7 mouse cellular contexts compared by ENCODE assay signal in the genomic region with DNA sequence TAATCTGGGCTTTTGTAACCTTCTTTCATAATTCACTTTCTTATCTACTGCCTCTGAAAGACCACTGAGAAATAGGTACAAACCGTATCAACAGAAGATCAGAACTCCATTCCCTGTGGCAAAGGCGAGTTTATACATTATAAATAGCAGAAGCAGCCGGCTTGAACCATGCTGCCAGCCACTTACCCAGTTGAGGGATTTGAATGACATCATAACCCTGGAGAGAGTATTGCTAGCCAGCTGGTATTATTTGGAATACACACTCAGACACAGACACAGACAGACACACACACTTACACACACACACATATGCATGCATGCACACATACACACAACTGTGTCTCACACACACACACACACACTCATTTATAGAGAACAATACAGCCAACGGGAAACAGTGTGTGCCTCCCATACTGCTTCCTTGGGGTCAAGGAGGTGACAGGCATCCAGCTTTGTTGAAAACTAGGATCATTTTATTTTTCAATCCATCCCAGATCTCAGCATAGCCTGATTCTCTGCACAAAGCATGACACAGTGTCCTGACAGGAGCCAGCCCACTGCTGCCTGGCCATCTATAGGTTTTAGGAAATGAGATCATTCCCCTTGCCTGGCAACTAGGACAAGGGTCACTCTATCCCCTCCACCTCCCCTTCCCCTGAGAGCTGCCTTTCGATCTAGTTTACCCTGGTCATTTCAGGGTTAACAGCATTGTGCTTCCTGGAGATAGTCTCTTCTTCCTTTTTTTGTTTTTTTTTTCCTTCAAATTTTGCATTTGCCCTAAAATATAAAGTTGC. TPM values are rescaled to one million over a fixed set of nuclear protein-coding genes. Genes with fewer than 3 reads are reported as not detected.
DNase-seq lines count a peak whose midpoint lies in the region; ATAC-seq and TF ChIP-seq lines count a peak whose summit lies in the region.

Gene Igf1, plus strand, starts transcription at position 253 of the 794 bp plus-strand sequence.

- H3K27me3 ChIP-seq in forebrain, embryonic 14.5 days (replicated peaks; ENCODE audit: control insufficient read depth, insufficient read depth, low read length): 0 out of 2 replicates have a peak, but pooled peaks cover 6% of the 10 kb centered on the region
- peaks cover 6% of the 10 kb centered on the region; the same call in 1 of the 2 replicates for H3K27me3 ChIP-seq in hindbrain, embryonic 15.5 days
- H3K27me3 ChIP-seq in myocyte (ENCODE audit: control insufficient read depth, insufficient read depth, insufficient read length): no peaks in the 10 kb centered on the region
- no peaks in the 10 kb centered on the region; the same call in 1 of the 2 replicates for H3K27me3 ChIP-seq in cerebellum, adult 2 months (ENCODE audit: control insufficient read depth, insufficient read depth, low read length)

- no peak within 1 kb of the TSS for H3K27ac ChIP-seq in forebrain, embryonic 14.5 days (ENCODE audit: low read depth, low read length)
- no peak within 1 kb of the TSS for H3K27ac ChIP-seq in hindbrain, embryonic 15.5 days (replicated peaks)
- H3K27ac ChIP-seq in cerebellum, adult 2 months (ENCODE audit: insufficient read depth, low read length): no peak within 1 kb of the TSS

- TF ChIP-seq CTCF in cerebellum, adult 2 months (IDR thresholded peaks at IDR 0.05; ENCODE audit: borderline replicate concordance, insufficient read depth, low read depth, low read length): no peak

- peaks cover 4% of the 10 kb centered on the region; the same call in 1 of the 2 replicates for H3K4me1 ChIP-seq in forebrain, embryonic 14.5 days (ENCODE audit: control insufficient read depth, insufficient read depth, low read length)
- peaks cover 35% of the 10 kb centered on the region for H3K4me1 ChIP-seq in hindbrain, embryonic 15.5 days (replicated peaks)
- H3K4me1 ChIP-seq in cerebellum, adult 2 months (ENCODE audit: control insufficient read depth, insufficient read depth, low read length): no peaks in the 10 kb centered on the region; the same call in 1 of the 2 replicates

- H3ac ChIP-seq in myocyte (ENCODE audit: control insufficient read depth, insufficient read length): no peak within 1 kb of the TSS

- 55% methylated on average over 5 of the region's 5 CpGs for WGBS in forebrain, embryonic 14.5 days
- WGBS in hindbrain, embryonic 15.5 days: 39% methylated on average over 5 of the region's 5 CpGs
- 43% methylated on average over 5 of the region's 5 CpGs for WGBS in cerebellum, adult 2 months

- no peaks in the 10 kb centered on the region for H3K36me3 ChIP-seq in forebrain, embryonic 14.5 days (ENCODE audit: control insufficient read depth, insufficient read depth, low read length)
- H3K36me3 ChIP-seq in hindbrain, embryonic 15.5 days: no peaks in the 10 kb centered on the region
- H3K36me3 ChIP-seq in myocyte (ENCODE audit: control insufficient read depth, insufficient read depth): no peaks in the 10 kb centered on the region

- ATAC-seq in forebrain, embryonic 14.5 days: peak; percentile 29; the same call in 1 of the 2 replicates
- peak; percentile 57 for ATAC-seq in hindbrain, embryonic 15.5 days (ENCODE audit: low FRiP score, low read depth)

- H3K4me3 ChIP-seq in forebrain, embryonic 14.5 days (ENCODE audit: low read depth, low read length): no peak within 1 kb of the TSS
- H3K4me3 ChIP-seq in hindbrain, embryonic 15.5 days: peak within 1 kb of the TSS; percentile 39
- H3K4me3 ChIP-seq in myocyte: no peak within 1 kb of the TSS
- no peak within 1 kb of the TSS for H3K4me3 ChIP-seq in cerebellum, adult 2 months (replicated peaks; ENCODE audit: insufficient read depth, low read depth, low read length)

- peak within 1 kb of the TSS; percentile 78; the same call in 1 of the 2 replicates for H3K4me2 ChIP-seq in forebrain, embryonic 14.5 days (ENCODE audit: low read length)
- H3K4me2 ChIP-seq in hindbrain, embryonic 15.5 days: peak within 1 kb of the TSS; percentile 68
- peak within 1 kb of the TSS; percentile 92 for H3K4me2 ChIP-seq in myocyte (ENCODE audit: low read depth)

- H3K9ac ChIP-seq in forebrain, embryonic 14.5 days (ENCODE audit: low read length): no peak within 1 kb of the TSS
- peak within 1 kb of the TSS; percentile 15; the same call in 1 of the 2 replicates for H3K9ac ChIP-seq in hindbrain, embryonic 15.5 days

- no peak for DNase-seq in thymus, postnatal 0 days (ENCODE audit: low spot score)
- DNase-seq in thymus, postnatal 14 days: no peak
- no peak for DNase-seq in forebrain, embryonic 14.5 days (ENCODE audit: low spot score)
- no peak for DNase-seq in thymus, postnatal 10 days (ENCODE audit: low spot score in 2 of 2)
- no peak for DNase-seq in cerebellum, adult 2 months

- H3K79me2 ChIP-seq in myocyte (ENCODE audit: control insufficient read depth, insufficient read depth): no peaks in the 10 kb centered on the region

- no peak for TF ChIP-seq POLR2A in myocyte (IDR thresholded peaks at IDR 0.05; ENCODE audit: insufficient read length, low read depth)
- no peak for TF ChIP-seq POLR2A in cerebellum, adult 2 months (IDR thresholded peaks at IDR 0.05; ENCODE audit: borderline replicate concordance, insufficient read depth, low read length)

- no peaks in the 10 kb centered on the region for H3K9me3 ChIP-seq in forebrain, embryonic 14.5 days (replicated peaks; ENCODE audit: control insufficient read depth, low read length)
- H3K9me3 ChIP-seq in hindbrain, embryonic 15.5 days: no peaks in the 10 kb centered on the region

TF ChIP-seq in myocyte, 11 proteins besides CTCF, POLR2A, EP300 and RAD21:
- TF ChIP-seq TCF12 (IDR thresholded peaks at IDR 0.05; ENCODE audit: insufficient read depth, poor library complexity, severe bottlenecking) (no peak), MAX (IDR thresholded peaks at IDR 0.05; ENCODE audit: low read depth) (no peak), CEBPB (IDR thresholded peaks at IDR 0.05; ENCODE audit: insufficient read depth, poor library complexity, severe bottlenecking) (no peak), POLR2AphosphoS2 (IDR thresholded peaks at IDR 0.05; ENCODE audit: insufficient read length, low read depth) (no peak), MYOD1 (IDR thresholded peaks at IDR 0.05; ENCODE audit: control insufficient read depth in 1 of 3, insufficient read length in 2 of 3, low read depth in 2 of 3) (no peak), E2F4 (IDR thresholded peaks at IDR 0.05; ENCODE audit: insufficient read depth) (no peak), SRF (IDR thresholded peaks at IDR 0.05; ENCODE audit: control insufficient read depth, insufficient read length, low read depth) (no peak), TCF3 (IDR thresholded peaks at IDR 0.05; ENCODE audit: insufficient read length, low read depth) (no peak), MYOG (IDR thresholded peaks at IDR 0.05; ENCODE audit: control insufficient read depth in 1 of 3, insufficient read depth in 1 of 3, insufficient read length in 2 of 3, low read depth in 2 of 3) (no peak), REST (IDR thresholded peaks at IDR 0.05; ENCODE audit: insufficient read depth, insufficient read length) (no peak), USF1 (IDR thresholded peaks at IDR 0.05; ENCODE audit: low read depth) (no peak)

RNA-seq across cellular contexts. Expression of gene Igf1, which starts in this region (rescaled TPM):
- polyA plus RNA-seq in thymus, postnatal 0 days (2015; fragmentation: Nextera tagmentation; extraction: Ambion mirVana): 15.2 and 17.8 TPM in 2 replicates
- 5.0 and 6.6 TPM in 2 replicates for polyA plus RNA-seq in forebrain, embryonic 14.5 days (2014; fragmentation: Nextera tagmentation; extraction: Ambion mirVana)
- 12.6 and 14.1 TPM in 2 replicates for polyA plus RNA-seq in hindbrain, embryonic 15.5 days (2015; fragmentation: Nextera tagmentation; extraction: Ambion mirVana)
- polyA plus RNA-seq in myocyte (2012; fragmentation: generic; extraction: Trizol): 0.48 TPM
- 4.1 and 4.5 TPM in 2 replicates for polyA plus RNA-seq in cerebellum, adult 2 months (2012; rRNA removed)
